Mouse (Mus musculus): ENCODE data around the gene Wnk2. TPM values are rescaled to one million over a fixed set of nuclear protein-coding genes. Genes with fewer than 3 reads are reported as not detected.

Gene Wnk2
- total RNA-seq, 4 experiments from 2014 or later = 90.3 to 125 (median 102) TPM

DNA sequence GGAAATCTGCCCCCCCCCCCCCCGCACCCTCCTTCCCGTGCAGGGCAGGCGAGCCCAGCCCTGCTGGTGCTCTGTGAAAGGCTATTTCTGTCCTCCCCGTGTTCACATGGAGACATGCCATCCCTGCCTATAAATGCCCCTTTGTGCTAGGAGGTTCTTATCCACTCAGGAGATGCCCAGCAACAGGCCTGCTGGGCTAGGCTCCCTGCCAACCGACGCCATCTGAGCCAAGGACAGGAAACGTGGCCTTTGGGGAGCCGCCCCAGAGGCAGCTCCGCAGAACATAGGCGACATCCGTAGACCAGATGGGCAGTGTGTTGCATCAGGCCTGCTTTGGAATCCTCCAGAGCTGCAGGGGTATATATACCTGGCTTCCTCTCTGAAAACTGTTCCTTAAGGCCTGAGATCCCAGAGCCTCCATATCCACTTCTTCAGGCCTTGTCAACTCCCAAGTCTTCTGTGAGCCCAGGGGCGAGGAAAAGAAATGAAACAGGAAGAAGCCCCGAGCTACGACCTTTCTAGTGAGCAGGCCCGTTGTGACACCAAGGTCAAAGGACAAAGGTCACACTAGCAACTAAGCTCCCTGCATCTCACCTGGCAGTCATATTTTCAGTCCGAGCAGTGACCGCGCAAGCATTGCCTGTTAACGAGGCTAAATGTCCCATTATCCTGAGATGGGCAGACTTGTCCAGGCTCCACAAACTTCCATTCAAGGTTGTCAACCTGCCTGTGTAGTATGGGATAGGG is 31.2 kb upstream of the Wnk2 start:
- peak; percentile 74 to 77 for DNase-seq (ENCODE audit: low spot score in 2 of 2)

DNA sequence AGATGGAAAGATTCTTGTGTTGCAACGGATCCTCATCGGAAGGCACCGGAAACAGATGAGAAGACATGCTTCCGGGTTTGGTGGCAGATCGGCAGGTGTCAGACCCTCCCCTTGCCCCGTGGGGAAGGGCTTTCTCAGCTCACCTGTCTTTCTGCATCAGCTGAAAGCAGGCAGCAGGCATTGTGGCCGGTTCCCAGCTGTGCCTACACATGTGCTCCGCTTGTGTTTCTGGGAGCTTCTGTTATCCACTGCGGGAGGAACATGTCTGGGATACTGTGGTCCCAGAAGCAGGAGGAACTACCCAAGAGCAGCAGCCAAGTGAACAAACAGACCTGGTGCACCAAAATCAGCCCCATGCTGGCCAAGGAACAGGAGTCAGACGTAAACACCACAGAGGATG is 27.7 kb upstream of the Wnk2 start:
- no peak for DNase-seq (ENCODE audit: low spot score in 2 of 2)

GRCm38 (mm10) chr13:49172971-49173596 is 25.3 kb upstream of the Wnk2 start:
- peak; percentile 63 to 89 for DNase-seq (ENCODE audit: low spot score in 2 of 2)

DNA sequence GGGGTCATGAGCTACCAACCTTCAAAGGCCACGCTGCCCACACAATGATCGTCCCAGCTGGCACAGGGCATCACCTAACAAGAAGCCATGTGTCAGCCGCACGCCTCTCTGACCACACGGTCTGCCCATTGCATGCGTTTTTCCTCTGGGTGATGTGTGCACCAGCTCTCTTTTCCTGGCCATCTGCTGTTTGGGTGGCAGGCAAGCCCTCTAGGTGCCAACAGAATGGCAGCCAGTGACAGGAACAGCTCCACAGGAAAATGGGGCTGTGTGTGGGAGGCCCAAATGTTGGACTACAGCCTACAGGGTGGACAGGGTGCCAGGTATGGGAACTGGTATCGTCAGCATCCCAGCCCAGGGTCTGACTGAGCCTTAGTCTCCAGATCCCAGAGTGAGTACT is 24.5 kb upstream of the Wnk2 start:
- DNase-seq (ENCODE audit: low spot score in 2 of 2) = peak; percentile 66

GRCm38 (mm10) chr13:49171729-49172128 is 23.9 kb upstream of the Wnk2 start:
- DNase-seq (ENCODE audit: low spot score in 2 of 2) = no peak

GRCm38 (mm10) chr13:49170623-49171022 is 22.8 kb upstream of the Wnk2 start:
- DNase-seq (ENCODE audit: low spot score in 2 of 2) = no peak

DNA sequence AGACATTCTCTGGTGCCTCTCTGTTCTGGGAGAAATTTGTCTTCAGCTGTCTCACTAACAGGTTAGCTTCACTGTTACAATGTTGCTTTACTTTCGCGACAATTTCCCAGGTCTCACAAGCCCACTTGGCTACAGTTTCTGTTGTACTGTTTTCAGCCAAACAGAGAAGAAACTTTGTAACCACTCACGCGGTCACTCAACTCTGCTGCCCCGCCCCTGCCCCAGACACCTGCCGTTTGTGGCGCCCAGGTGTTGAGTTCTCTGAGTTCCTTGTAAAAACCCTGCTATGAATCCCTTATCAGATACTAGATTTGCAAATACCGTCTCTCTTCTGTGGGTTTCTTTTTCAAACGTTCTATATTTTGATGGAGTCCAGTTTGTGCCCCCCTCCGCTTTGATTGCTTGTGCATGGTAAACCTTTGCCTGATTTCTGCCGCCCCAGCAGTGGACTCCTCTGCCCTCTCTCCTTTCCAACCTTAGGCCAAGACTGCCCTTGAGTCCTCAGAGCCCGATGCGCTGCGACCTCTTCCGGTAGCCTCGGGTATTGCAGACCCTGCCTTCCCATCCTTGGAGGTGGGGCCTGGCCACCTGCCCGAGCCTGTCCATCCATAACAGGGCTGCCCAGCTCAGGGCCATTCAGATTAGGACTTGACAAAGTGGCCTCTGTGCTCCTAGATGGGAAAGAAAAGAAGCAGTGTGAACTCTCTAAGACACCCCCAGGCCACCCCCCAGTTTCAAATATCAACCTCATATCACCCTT is 21.8 kb upstream of the Wnk2 start:
- DNase-seq (ENCODE audit: low spot score in 2 of 2) = peak; percentile 80 to 93

DNA sequence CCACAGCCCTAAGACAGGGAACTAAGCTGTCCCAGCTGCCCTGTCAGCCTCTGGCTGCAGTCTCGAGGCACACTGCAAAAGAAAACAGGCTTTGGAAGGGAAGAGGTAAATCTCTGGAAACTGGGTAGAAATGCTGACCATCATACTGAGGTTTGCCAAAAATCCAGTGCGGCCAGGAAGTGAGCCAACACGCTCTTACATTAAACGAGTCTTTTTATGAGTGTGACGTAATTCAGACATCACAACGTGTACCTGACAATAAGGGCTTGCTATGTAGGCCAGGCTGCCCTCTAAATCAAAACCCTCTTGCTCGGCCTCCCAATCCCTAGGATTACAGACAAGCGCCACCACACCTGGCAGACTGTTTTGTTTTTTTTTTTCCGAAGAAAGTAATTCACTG is 19.3 kb upstream of the Wnk2 start:
- no peak for DNase-seq (ENCODE audit: low spot score in 2 of 2)

DNA sequence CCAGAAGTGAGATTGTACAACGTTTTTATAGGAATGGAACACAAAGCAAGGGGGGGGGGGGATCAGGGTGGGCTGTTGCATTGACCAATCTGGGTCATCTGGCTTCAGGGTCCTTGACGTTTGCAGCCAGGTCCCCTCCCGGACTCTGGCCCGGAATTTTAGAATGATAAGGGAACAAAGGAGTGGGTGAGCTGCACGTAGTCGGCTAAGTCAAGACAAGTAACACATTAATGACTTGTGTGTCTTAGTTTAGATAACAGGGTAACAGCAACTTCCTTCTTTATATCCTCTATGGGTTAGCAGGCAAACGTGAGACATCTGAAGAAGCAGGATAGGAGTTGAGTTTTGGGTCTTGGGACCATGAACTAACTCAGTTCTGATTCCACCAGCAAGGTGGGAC is 15.8 kb upstream of the Wnk2 start:
- DNase-seq (ENCODE audit: low spot score in 2 of 2) = no peak

DNA sequence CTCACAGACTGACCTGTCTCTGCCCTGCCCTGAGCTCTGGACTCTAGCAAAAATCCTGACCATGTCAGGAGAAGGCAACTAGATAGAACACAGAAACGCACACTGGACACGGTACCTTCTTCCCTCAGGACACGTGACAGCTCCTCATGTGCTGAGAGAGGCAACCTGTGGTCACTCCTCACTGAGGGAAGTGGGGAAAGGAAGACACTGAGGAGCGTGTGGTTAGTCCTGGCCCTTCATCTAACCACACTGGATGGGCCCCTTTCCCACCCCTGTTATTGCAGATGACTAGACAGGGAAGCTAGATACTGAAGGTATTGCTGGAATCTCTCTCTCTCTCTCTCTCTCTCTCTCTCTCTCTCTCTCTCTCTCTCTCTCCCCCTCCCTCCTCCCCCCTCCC is 14.9 kb upstream of the Wnk2 start:
- DNase-seq (ENCODE audit: low spot score in 2 of 2) = no peak

- DNase-seq (ENCODE audit: low spot score in 2 of 2) = no peak
Observed at GRCm38 (mm10) chr13:49161236-49161635, 13.4 kb upstream of the Wnk2 start.

DNA sequence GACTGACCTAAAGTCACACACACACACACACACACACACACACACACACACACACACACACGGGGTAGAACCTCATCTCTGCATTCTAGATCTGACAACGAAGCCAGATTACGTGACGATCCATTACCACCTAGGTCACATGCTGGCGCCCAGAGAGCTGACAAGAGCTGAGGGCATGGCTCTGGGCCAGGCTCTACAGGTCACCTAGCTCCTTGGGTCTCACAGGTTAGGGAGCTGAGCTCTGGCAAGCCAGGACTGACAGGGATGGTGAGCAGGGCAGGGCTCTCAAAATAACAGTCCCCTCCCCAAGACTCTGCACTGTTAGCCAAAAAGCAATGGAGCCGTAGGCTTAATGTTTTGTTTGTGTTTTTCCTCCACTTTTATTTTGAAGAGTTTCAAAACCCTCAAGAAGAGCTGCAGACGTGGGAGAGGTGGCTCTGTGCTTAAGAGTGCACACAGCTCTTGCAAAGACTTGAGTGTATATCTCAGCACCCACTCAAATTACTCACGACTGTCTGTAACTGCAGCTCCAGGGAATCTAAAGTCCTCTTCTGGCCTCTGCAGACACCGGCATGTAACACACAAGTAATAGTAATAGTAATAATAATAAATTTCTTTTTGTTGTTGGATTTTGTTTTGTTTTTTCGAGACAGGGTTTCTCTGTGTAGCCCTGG is 10.4 kb upstream of the Wnk2 start:
- DNase-seq (ENCODE audit: low spot score in 2 of 2) = no peak

GRCm38 (mm10) chr13:49156645-49157044 is 8.8 kb upstream of the Wnk2 start:
- no peak for DNase-seq (ENCODE audit: low spot score in 2 of 2)

DNA sequence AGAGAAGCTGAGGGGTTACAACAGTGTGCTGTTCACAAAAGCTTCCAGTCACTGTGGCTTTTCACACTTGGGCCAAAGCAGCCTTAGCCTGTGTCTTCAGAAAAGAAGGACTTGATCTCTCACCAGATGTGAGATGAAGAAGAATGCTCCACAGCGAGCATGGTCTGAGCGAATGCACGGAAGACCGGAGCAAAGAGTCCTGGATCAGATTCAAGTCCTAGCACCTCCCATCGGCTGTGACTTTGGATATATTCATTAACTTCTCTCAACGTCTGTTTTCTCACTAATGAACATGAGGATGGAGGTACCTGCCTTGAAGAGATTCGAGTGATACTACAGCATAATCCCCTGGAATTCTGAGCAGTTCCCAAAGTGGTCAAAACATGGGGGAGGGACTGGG is 6.8 kb upstream of the Wnk2 start:
- DNase-seq (ENCODE audit: low spot score in 2 of 2) = no peak

DNA sequence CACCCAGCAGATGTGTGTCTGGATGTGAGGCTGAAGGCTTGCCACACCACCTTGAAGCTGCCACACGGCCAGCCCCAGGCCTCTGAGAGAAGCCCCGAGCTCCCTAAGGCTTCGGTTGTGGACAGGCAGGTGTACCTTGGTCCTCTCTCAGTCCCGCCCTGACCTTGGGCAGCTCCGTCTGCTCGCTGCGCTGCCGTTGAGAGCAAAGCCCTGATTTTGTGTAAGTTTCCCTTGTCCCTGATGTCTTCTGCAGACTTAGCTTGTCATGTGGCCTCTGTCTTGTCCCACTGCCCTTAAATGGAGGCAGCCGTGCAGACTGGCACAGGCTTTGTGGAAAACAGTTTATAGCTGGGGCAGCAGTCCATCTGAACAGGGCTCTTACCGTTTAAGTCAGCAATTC is 6.2 kb upstream of the Wnk2 start:
- DNase-seq (ENCODE audit: low spot score in 2 of 2) = no peak

DNA sequence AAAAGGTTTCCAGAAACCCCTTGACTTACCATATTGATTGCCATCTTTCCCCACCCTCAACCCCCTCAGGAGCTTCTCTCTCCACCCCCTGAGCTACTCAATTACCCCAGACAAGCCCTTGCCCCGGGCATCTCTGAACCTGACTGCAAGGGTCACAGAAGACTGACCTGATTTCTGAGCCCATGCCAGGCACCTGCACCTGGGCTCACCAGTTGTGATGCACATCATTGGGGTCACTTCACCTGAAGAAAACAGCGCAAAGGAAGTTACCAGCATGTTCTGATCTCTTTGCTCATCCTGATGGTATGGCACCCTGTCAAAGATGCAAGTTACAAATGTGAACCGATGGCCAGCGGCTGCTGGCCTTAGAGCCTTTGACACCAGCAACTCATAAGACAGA is 873 bp upstream of the Wnk2 start:
- no peak for DNase-seq (ENCODE audit: low spot score in 2 of 2)

DNA sequence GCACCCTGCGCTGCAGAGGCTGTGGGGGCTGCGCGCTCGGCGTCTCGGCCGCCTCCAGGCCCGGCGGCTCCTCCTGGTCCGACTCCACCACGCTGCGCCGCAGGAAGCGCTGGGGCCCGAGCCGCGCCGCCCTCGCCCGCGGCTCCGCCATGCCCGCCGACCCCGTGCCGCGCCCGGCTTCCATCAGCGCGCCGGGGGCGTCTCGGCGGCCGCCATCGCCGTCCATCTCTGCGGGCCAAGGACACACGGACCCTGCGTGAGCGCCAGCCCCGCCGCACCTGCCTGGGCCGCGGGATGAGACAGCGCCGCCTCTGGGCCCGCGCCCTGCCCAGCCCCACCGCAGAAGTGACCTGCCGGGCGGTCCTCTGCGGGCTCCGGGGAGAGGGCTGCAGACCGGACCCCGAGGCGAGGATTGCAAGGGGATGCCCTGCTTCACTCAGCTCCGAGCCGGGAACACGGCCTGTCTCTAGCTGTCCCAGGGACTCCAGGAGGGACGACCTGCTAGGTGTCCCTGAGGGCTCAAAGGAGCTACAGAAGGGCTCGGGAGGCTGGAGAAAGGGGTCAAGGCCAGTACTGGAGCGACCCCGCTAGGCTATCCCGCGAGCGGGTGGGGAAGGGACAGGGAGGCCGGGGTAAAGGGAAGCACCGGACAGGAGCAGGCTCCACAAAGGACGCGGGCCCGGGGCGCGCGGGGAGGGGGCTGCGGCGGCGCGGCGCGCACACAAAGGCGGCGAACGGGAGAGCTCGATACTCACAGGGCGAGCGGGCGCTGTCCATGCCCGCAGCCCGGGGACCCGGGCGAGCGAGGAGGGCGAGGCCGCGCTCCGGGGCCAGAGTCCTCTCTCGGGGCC is 582 bp downstream of the Wnk2 start:
- DNase-seq (ENCODE audit: low spot score in 2 of 2) = peak in 1 of 2 experiments; percentile 55

- DNase-seq (ENCODE audit: low spot score in 2 of 2) = no peak
Observed at GRCm38 (mm10) chr13:49146698-49147006, 1.2 kb downstream of the Wnk2 start.

DNA sequence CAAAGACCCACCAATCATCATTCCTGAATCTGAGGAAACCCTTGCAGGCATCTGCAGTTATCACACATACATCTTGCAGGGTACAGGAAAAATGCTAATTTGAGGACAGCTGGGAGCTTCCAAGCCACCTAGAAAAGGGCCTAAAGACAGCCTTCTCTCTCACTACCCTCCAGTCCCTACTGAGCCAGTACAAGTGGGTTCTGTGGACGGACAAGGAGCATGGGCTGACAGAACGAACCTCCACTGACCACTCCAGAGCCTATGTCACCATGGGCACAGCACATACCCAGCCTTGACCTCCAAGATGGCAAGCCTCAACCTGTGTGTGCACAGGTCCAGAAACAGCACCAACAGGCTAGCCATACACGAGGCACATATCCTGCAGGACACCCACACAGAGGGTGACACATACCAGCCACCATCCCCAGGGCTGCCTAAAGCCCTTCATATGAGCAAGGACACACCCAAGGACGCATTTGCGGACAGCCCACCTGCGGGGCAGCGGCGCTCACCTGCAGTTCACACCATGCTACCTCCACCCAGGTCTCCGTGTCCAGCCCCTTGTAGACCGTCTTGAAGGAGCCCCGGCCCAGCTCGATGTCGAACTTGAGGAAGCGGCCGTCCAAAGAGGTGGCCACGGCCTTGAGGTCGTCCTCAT is 1.6 kb downstream of the Wnk2 start:
- DNase-seq (ENCODE audit: low spot score in 2 of 2) = no peak

DNA sequence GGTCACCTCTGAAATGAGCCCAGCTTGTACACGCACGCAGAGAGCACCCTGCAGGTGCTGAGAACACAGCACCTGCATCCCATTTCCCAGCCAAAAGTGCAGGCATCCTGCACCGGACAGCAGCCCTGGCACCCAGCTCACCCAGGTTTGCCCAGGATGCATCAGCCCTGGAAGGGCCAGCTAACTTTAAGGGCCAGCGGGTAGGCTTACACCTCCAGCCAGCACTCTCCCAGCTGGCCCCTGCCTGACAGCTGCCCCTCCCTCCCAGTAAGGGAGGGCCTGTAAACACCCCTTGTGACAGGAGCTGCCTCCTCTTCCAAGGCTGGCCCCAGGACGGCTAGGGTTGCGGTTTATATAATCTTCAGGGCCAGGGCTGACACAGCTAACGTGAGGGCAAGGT is 2.4 kb downstream of the Wnk2 start:
- DNase-seq (ENCODE audit: low spot score in 2 of 2) = no peak

DNA sequence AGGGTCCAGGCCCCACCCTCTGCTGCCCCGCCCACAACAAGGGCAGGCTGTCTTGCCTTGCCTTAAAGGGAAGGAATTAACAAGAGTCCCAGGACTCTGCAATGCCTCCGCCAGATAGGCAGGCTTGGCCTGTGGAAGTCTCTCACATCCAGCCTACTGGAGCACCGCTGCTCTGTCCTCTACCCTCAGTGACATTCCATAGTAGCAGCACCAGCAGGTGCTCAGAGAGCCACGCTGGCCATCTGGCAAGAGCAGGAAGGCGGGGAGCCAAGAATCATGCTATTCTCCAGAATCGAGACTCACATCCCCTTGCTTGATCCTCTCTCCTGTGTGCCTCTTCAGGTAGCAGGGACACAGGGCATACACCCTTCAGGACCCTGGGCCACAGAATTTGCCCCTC is 3.4 kb downstream of the Wnk2 start:
- no peak for DNase-seq (ENCODE audit: low spot score in 2 of 2)
